Mouse (Mus musculus): ENCODE results near the gene Ckm. TPM values are rescaled to one million over a fixed set of nuclear protein-coding genes. Genes with fewer than 3 reads are reported as not detected.

Gene Ckm
- polyA plus RNA-seq, 1 experiment: not detected

GRCm38 (mm10) chr7:19426888-19427287, 22.3 kb downstream of the Ckm start:
- Histone ChIP-seq H3K4me1 (ENCODE audit: control insufficient read depth, insufficient read depth, low read length) (peaks cover 2% of the 10 kb centered on the region; the same call in 1 of the 2 replicates), H3K4me3 (ENCODE audit: insufficient read depth, low read length) (no peak overlapping the region), H3K27ac (ENCODE audit: insufficient read depth, low read length) (peak overlapping the region; percentile 19; the same call in 1 of the 2 replicates)
- TF ChIP-seq POLR2A (IDR thresholded peaks at IDR 0.05; ENCODE audit: extremely low read depth, insufficient read depth, low read length) (no peak), CTCF (IDR thresholded peaks at IDR 0.05; ENCODE audit: extremely low read depth, insufficient read depth, low read length) (no peak)

GRCm38 (mm10) chr7:19427999-19428650, 23.5 kb downstream of the Ckm start:
- H3K4me3 ChIP-seq (ENCODE audit: insufficient read depth, low read length): no peak overlapping the region
- H3K27ac ChIP-seq (ENCODE audit: insufficient read depth, low read length): no peak overlapping the region
- peaks cover 2% of the 10 kb centered on the region; the same call in 1 of the 2 replicates for H3K4me1 ChIP-seq (ENCODE audit: control insufficient read depth, insufficient read depth, low read length)
- TF ChIP-seq POLR2A (IDR thresholded peaks at IDR 0.05; ENCODE audit: extremely low read depth, insufficient read depth, low read length) (no peak), CTCF (IDR thresholded peaks at IDR 0.05; ENCODE audit: extremely low read depth, insufficient read depth, low read length) (no peak)

- peaks cover 2% of the 10 kb centered on the region; the same call in 1 of the 2 replicates for H3K4me1 ChIP-seq (ENCODE audit: control insufficient read depth, insufficient read depth, low read length)
- no peak overlapping the region for H3K4me3 ChIP-seq (ENCODE audit: insufficient read depth, low read length)
- no peak overlapping the region for H3K27ac ChIP-seq (ENCODE audit: insufficient read depth, low read length)
- TF ChIP-seq POLR2A (IDR thresholded peaks at IDR 0.05; ENCODE audit: extremely low read depth, insufficient read depth, low read length) (no peak), CTCF (IDR thresholded peaks at IDR 0.05; ENCODE audit: extremely low read depth, insufficient read depth, low read length) (no peak)
Observed at GRCm38 (mm10) chr7:19429726-19430125, 25.1 kb downstream of the Ckm start.

GRCm38 (mm10) chr7:19430402-19430801, 25.8 kb downstream of the Ckm start:
- TF ChIP-seq POLR2A (IDR thresholded peaks at IDR 0.05; ENCODE audit: extremely low read depth, insufficient read depth, low read length) (no peak), CTCF (IDR thresholded peaks at IDR 0.05; ENCODE audit: extremely low read depth, insufficient read depth, low read length) (no peak)
- Histone ChIP-seq H3K4me1 (ENCODE audit: control insufficient read depth, insufficient read depth, low read length) (peaks cover 2% of the 10 kb centered on the region; the same call in 1 of the 2 replicates), H3K4me3 (ENCODE audit: insufficient read depth, low read length) (no peak overlapping the region), H3K27ac (ENCODE audit: insufficient read depth, low read length) (no peak overlapping the region)

GRCm38 (mm10) chr7:19432475-19432874, 27.9 kb downstream of the Ckm start:
- Histone ChIP-seq H3K4me1 (ENCODE audit: control insufficient read depth, insufficient read depth, low read length) (no peaks in the 10 kb centered on the region), H3K4me3 (ENCODE audit: insufficient read depth, low read length) (no peak overlapping the region), H3K27ac (ENCODE audit: insufficient read depth, low read length) (no peak overlapping the region)
- no peak for TF ChIP-seq POLR2A (IDR thresholded peaks at IDR 0.05; ENCODE audit: extremely low read depth, insufficient read depth, low read length)
- TF ChIP-seq CTCF (IDR thresholded peaks at IDR 0.05; ENCODE audit: extremely low read depth, insufficient read depth, low read length): 0 out of 2 replicates have a peak, but pooled peaks have one; percentile 3

- Histone ChIP-seq H3K4me1 (ENCODE audit: control insufficient read depth, insufficient read depth, low read length) (no peaks in the 10 kb centered on the region), H3K27ac (ENCODE audit: insufficient read depth, low read length) (no peak overlapping the region), H3K4me3 (ENCODE audit: insufficient read depth, low read length) (no peak overlapping the region)
- TF ChIP-seq POLR2A (IDR thresholded peaks at IDR 0.05; ENCODE audit: extremely low read depth, insufficient read depth, low read length): no peak
- no peak for TF ChIP-seq CTCF (IDR thresholded peaks at IDR 0.05; ENCODE audit: extremely low read depth, insufficient read depth, low read length)
Observed at GRCm38 (mm10) chr7:19436276-19436675, 31.7 kb downstream of the Ckm start.

GRCm38 (mm10) chr7:19437048-19437447, 32.5 kb downstream of the Ckm start:
- TF ChIP-seq POLR2A (IDR thresholded peaks at IDR 0.05; ENCODE audit: extremely low read depth, insufficient read depth, low read length) (no peak), CTCF (IDR thresholded peaks at IDR 0.05; ENCODE audit: extremely low read depth, insufficient read depth, low read length) (no peak)
- Histone ChIP-seq H3K4me3 (ENCODE audit: insufficient read depth, low read length) (no peak overlapping the region), H3K27ac (ENCODE audit: insufficient read depth, low read length) (no peak overlapping the region), H3K4me1 (ENCODE audit: control insufficient read depth, insufficient read depth, low read length) (no peaks in the 10 kb centered on the region)

GRCm38 (mm10) chr7:19441448-19442091, 37.0 kb downstream of the Ckm start:
- no peak for TF ChIP-seq CTCF (IDR thresholded peaks at IDR 0.05; ENCODE audit: extremely low read depth, insufficient read depth, low read length)
- no peak for TF ChIP-seq POLR2A (IDR thresholded peaks at IDR 0.05; ENCODE audit: extremely low read depth, insufficient read depth, low read length)
- H3K4me1 ChIP-seq (ENCODE audit: control insufficient read depth, insufficient read depth, low read length): no peaks in the 10 kb centered on the region
- no peak overlapping the region for H3K27ac ChIP-seq (ENCODE audit: insufficient read depth, low read length)
- no peak overlapping the region for H3K4me3 ChIP-seq (ENCODE audit: insufficient read depth, low read length)

- peaks cover 2% of the 10 kb centered on the region for H3K4me1 ChIP-seq (ENCODE audit: control insufficient read depth, insufficient read depth, low read length)
- TF ChIP-seq CTCF (IDR thresholded peaks at IDR 0.05; ENCODE audit: extremely low read depth, insufficient read depth, low read length): peak; percentile 85
- TF ChIP-seq POLR2A (IDR thresholded peaks at IDR 0.05; ENCODE audit: extremely low read depth, insufficient read depth, low read length): no peak
- H3K27ac ChIP-seq (ENCODE audit: insufficient read depth, low read length): no peak overlapping the region
- H3K4me3 ChIP-seq (ENCODE audit: insufficient read depth, low read length): no peak overlapping the region
Observed at GRCm38 (mm10) chr7:19443344-19443743, 38.8 kb downstream of the Ckm start.

- H3K27ac ChIP-seq (ENCODE audit: insufficient read depth, low read length): no peak overlapping the region
- TF ChIP-seq POLR2A (IDR thresholded peaks at IDR 0.05; ENCODE audit: extremely low read depth, insufficient read depth, low read length): no peak
- no peak for TF ChIP-seq CTCF (IDR thresholded peaks at IDR 0.05; ENCODE audit: extremely low read depth, insufficient read depth, low read length)
- H3K4me1 ChIP-seq (ENCODE audit: control insufficient read depth, insufficient read depth, low read length): peaks cover 2% of the 10 kb centered on the region
- H3K4me3 ChIP-seq (ENCODE audit: insufficient read depth, low read length): no peak overlapping the region
Observed at GRCm38 (mm10) chr7:19444801-19445200, 40.2 kb downstream of the Ckm start.

All from cortical plate, adult 2 months (tissue).